Mouse (Mus musculus) urinary bladder, postnatal 10 days (tissue): ENCODE measurements around the gene Adamtsl1.

Experiments used
- DNase-seq: peaks from one replicate; pipeline ENCODE4 v3.0.0; 2022; ENCODE audit warnings: low spot score

Gene Adamtsl1

GRCm38 (mm10) chr4:86406501-86407199, 892.7 kb downstream of the Adamtsl1 start:
- DNase-seq: no peak

- DNase-seq: no peak
Measured at GRCm38 (mm10) chr4:86407200-86407527, 893.2 kb downstream of the Adamtsl1 start.

GRCm38 (mm10) chr4:86408421-86408820, 894.4 kb downstream of the Adamtsl1 start:
- no peak for DNase-seq

- no peak for DNase-seq
Measured at GRCm38 (mm10) chr4:86410946-86411345, 897.0 kb downstream of the Adamtsl1 start.

- no peak for DNase-seq
Measured at GRCm38 (mm10) chr4:86413388-86413787, 899.4 kb downstream of the Adamtsl1 start.

- no peak for DNase-seq
Measured at GRCm38 (mm10) chr4:86416401-86417025, 902.5 kb downstream of the Adamtsl1 start.

GRCm38 (mm10) chr4:86422586-86422985, 908.6 kb downstream of the Adamtsl1 start:
- no peak for DNase-seq

- DNase-seq: no peak
Measured at GRCm38 (mm10) chr4:86425581-86425980, 911.6 kb downstream of the Adamtsl1 start.

- no peak for DNase-seq
Measured at GRCm38 (mm10) chr4:86426549-86426948, 912.6 kb downstream of the Adamtsl1 start.

- no peak for DNase-seq
Measured at GRCm38 (mm10) chr4:86427312-86427711, 913.3 kb downstream of the Adamtsl1 start.

- no peak for DNase-seq
Measured at GRCm38 (mm10) chr4:86428091-86428745, 914.2 kb downstream of the Adamtsl1 start.

- no peak for DNase-seq
Measured at GRCm38 (mm10) chr4:86435631-86436030, 921.7 kb downstream of the Adamtsl1 start.

GRCm38 (mm10) chr4:86436336-86436735, 922.4 kb downstream of the Adamtsl1 start:
- DNase-seq: no peak

- no peak for DNase-seq
Measured at GRCm38 (mm10) chr4:86450468-86450867, 936.5 kb downstream of the Adamtsl1 start.

- no peak for DNase-seq
Measured at GRCm38 (mm10) chr4:86464808-86465207, 950.8 kb downstream of the Adamtsl1 start.
